In the genomic region with DNA sequence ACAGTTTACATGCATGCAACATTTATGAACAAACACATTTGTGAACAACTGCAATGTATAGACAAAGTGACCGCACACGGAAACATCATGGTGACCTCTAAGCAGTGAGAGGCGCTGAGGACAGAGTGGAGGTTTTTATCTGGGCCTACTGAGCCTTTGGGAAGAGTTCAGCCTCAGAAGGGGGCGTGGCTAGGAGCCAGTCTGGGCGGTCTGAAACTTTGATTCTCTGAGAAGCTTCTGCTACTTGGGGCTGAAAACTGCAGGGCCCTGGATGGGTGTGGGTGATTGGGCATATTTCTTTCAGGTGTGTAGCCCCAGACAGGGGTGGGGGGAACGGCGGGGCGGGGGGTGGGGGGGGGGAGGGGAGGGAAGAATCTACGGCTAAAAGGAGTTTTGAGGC, we compare ENCODE assay signal across 9 mouse cellular contexts. TPM values are rescaled to one million over a fixed set of nuclear protein-coding genes. Genes with fewer than 3 reads are reported as not detected.
DNase-seq lines count a peak whose midpoint lies in the region; ATAC-seq and TF ChIP-seq lines count a peak whose summit lies in the region.
"Had no signal": no experiment of that assay in that cellular context is flagged by ENCODE, and none has a peak within 500 bp of the region (broad histone marks: within the 10 kb centered on the region; RNA-seq: fewer than 3 reads in every experiment).

No protein-coding gene starts in this region.

- TF ChIP-seq CTCF in liver, postnatal 0 days (IDR thresholded peaks at IDR 0.05; ENCODE audit: low read depth), result no peak
- TF ChIP-seq CTCF in left cerebral cortex, adult 2 months (IDR thresholded peaks at IDR 0.05), result no peak

- H3K9me3 ChIP-seq in liver, postnatal 0 days (ENCODE audit: low read length), result no peaks in the 10 kb centered on the region
- no peaks in the 10 kb centered on the region for H3K9me3 ChIP-seq in embryonic facial prominence, embryonic 13.5 days
- no peaks in the 10 kb centered on the region for H3K9me3 ChIP-seq in stomach, embryonic 15.5 days

- DNase-seq in liver, postnatal 0 days, result no peak
- no peak for DNase-seq in liver
- peak; percentile 61 for DNase-seq in kidney, postnatal 14 days
- DNase-seq in cerebellum, adult 8-10 months, result no peak
- DNase-seq in cerebellum, adult 18-20 months, result no peak
- no peak for DNase-seq in left cerebral cortex, adult 2 months (ENCODE audit: extremely low spot score in 1 of 2, low spot score in 2 of 2)
- DNase-seq: thymus, adult 2 months had no signal

- peaks cover 21% of the 10 kb centered on the region for H3K4me1 ChIP-seq in liver, postnatal 0 days (ENCODE audit: insufficient read depth)
- peaks cover 68% of the 10 kb centered on the region for H3K4me1 ChIP-seq in embryonic facial prominence, embryonic 13.5 days
- H3K4me1 ChIP-seq in stomach, embryonic 15.5 days, result peaks cover 7% of the 10 kb centered on the region

- no peaks in the 10 kb centered on the region for H3K27me3 ChIP-seq in liver, postnatal 0 days (ENCODE audit: insufficient read depth, low read length)
- no peaks in the 10 kb centered on the region for H3K27me3 ChIP-seq in embryonic facial prominence, embryonic 13.5 days
- H3K27me3 ChIP-seq in stomach, embryonic 15.5 days (replicated peaks), result no peaks in the 10 kb centered on the region

- intact Hi-C loops in left cerebral cortex, adult 2 months (cut with DNase I), result no loop called here

- H3K4me3 ChIP-seq in liver, postnatal 0 days (ENCODE audit: low read depth, low read length), result no peak overlapping the region
- no peak overlapping the region for H3K4me3 ChIP-seq in embryonic facial prominence, embryonic 13.5 days
- H3K4me3 ChIP-seq in stomach, embryonic 15.5 days (replicated peaks), result no peak overlapping the region
- H3K4me3 ChIP-seq in left cerebral cortex, adult 2 months, result no peak overlapping the region

- H3K4me2 ChIP-seq in liver, postnatal 0 days (ENCODE audit: low read depth, low read length), result 0 out of 2 replicates have a peak overlapping the region, but pooled peaks have one; percentile 9
- peak overlapping the region; percentile 52 for H3K4me2 ChIP-seq in embryonic facial prominence, embryonic 13.5 days
- peak overlapping the region; percentile 21; the same call in 1 of the 2 replicates for H3K4me2 ChIP-seq in stomach, embryonic 15.5 days

- TF ChIP-seq EP300 in liver, postnatal 0 days (IDR thresholded peaks at IDR 0.05; ENCODE audit: low read depth), result no peak

- ATAC-seq in liver, postnatal 0 days, result no peak
- ATAC-seq in embryonic facial prominence, embryonic 13.5 days (ENCODE audit: insufficient number of reproducible peaks, insufficient read depth, low FRiP score, low TSS enrichment, low read depth), result peak; percentile 72; the same call in 1 of the 2 replicates
- ATAC-seq in stomach, embryonic 15.5 days (ENCODE audit: insufficient read depth, low FRiP score, low read depth), result 0 out of 2 replicates have a peak, but pooled peaks have one; percentile 42

- no peak overlapping the region for H3K27ac ChIP-seq in liver, postnatal 0 days (ENCODE audit: low read depth)
- peak overlapping the region; percentile 84 for H3K27ac ChIP-seq in embryonic facial prominence, embryonic 13.5 days
- 0 out of 2 replicates have a peak overlapping the region, but pooled peaks have one; percentile 8 for H3K27ac ChIP-seq in stomach, embryonic 15.5 days
- H3K27ac ChIP-seq in left cerebral cortex, adult 2 months, result no peak overlapping the region

- WGBS in liver, postnatal 0 days (ENCODE audit: insufficient replicate concordance), result 32% methylated on average over 7 of the region's 9 CpGs
- 8% methylated on average over 6 of the region's 9 CpGs for WGBS in embryonic facial prominence, embryonic 13.5 days
- WGBS in stomach, embryonic 15.5 days, result 9% methylated on average over 8 of the region's 9 CpGs

- H3K36me3 ChIP-seq in liver, postnatal 0 days (replicated peaks; ENCODE audit: insufficient read depth, low read length), result no peaks in the 10 kb centered on the region
- peaks cover 3% of the 10 kb centered on the region; the same call in 1 of the 2 replicates for H3K36me3 ChIP-seq in embryonic facial prominence, embryonic 13.5 days
- H3K36me3 ChIP-seq in stomach, embryonic 15.5 days, result no peaks in the 10 kb centered on the region

- no peak overlapping the region for H3K9ac ChIP-seq in liver, postnatal 0 days (replicated peaks)
- no peak overlapping the region for H3K9ac ChIP-seq in embryonic facial prominence, embryonic 13.5 days
- H3K9ac ChIP-seq in stomach, embryonic 15.5 days, result no peak overlapping the region

RNA-seq across cellular contexts. Expression of a gene that starts 14.5 kb away (rescaled TPM):
- polyA plus RNA-seq in liver, postnatal 0 days (2015; fragmentation: Nextera tagmentation; extraction: Ambion mirVana), result 1.1 and 1.2 TPM in 2 replicates
- 18.7 and 19.0 TPM in 2 replicates for polyA plus RNA-seq in embryonic facial prominence, embryonic 13.5 days (2015; fragmentation: Nextera tagmentation; extraction: Ambion mirVana)
- polyA plus RNA-seq in stomach, embryonic 15.5 days (2015; fragmentation: Nextera tagmentation; extraction: Ambion mirVana), result 6.7 and 7.1 TPM in 2 replicates
- 10 to 100 TPM; 14.1 to 27.2 TPM for total RNA-seq in left cerebral cortex, adult 2 months (2021)

Comparison
In these comparisons a context has a peak if more than half of its experiments do, and no peak if none do; other contexts are left out.
1. H3K27ac ChIP-seq: peak in embryonic facial prominence, embryonic 13.5 days (single experiment) and stomach, embryonic 15.5 days (single experiment); none in liver, postnatal 0 days (single experiment) and left cerebral cortex, adult 2 months (single experiment).
2. Peak in every context shown above with its lines, with median percentiles within 50 percentile points of each other: H3K4me2 ChIP-seq.